Comparison of ENCODE assay signal across 9 mouse cellular contexts in genomic region chr5:120164450-120164849, GRCm38 (mm10). TPM values are rescaled to one million over a fixed set of nuclear protein-coding genes. Genes with fewer than 3 reads are reported as not detected.
DNase-seq lines count a peak whose midpoint lies in the region; ATAC-seq lines count a peak whose summit lies in the region.
"Had no signal": no experiment of that assay in that cellular context is flagged by ENCODE, and none has a peak within 500 bp of the region (broad histone marks: within the 10 kb centered on the region; RNA-seq: fewer than 3 reads in every experiment).

No protein-coding gene starts in this region.

- no peaks in the 10 kb centered on the region for H3K9me3 ChIP-seq in hindbrain, embryonic 16.5 days (ENCODE audit: control insufficient read depth, low read length)
- no peaks in the 10 kb centered on the region for H3K9me3 ChIP-seq in hindbrain, embryonic 12.5 days (replicated peaks)
- H3K9me3 ChIP-seq: liver, embryonic 13.5 days had no signal

- DNase-seq in adrenal gland, postnatal 36 days: peak; percentile 72 to 82
- DNase-seq in frontal cortex, postnatal 14 days (ENCODE audit: low spot score in 2 of 2): peak; percentile 50 to 61
- peak; percentile 47 to 64 for DNase-seq in layer of hippocampus, postnatal 25 days (ENCODE audit: extremely low spot score in 1 of 2, low spot score in 1 of 2)
- DNase-seq in B cell, adult 2 months: no peak
- DNase-seq in urinary bladder, adult 2 months (ENCODE audit: low spot score): no peak
- DNase-seq: liver, embryonic 13.5 days had no signal

- peaks cover 6% of the 10 kb centered on the region for H3K4me1 ChIP-seq in hindbrain, embryonic 16.5 days (ENCODE audit: control insufficient read depth, insufficient read depth, low read depth, low read length)
- H3K4me1 ChIP-seq in hindbrain, embryonic 12.5 days: no peaks in the 10 kb centered on the region

- peak; percentile 82 for ATAC-seq in hindbrain, embryonic 16.5 days
- ATAC-seq in hindbrain, embryonic 12.5 days (ENCODE audit: low FRiP score): no peak
- no peak for ATAC-seq in inflammation-experienced regulatory T-cells, adult 6 months

- no peaks in the 10 kb centered on the region for H3K36me3 ChIP-seq in hindbrain, embryonic 16.5 days (ENCODE audit: control insufficient read depth, insufficient read depth, low read length)
- no peaks in the 10 kb centered on the region for H3K36me3 ChIP-seq in hindbrain, embryonic 12.5 days

- H3K27me3 ChIP-seq in hindbrain, embryonic 16.5 days (replicated peaks; ENCODE audit: control insufficient read depth, insufficient read depth, low read length): no peaks in the 10 kb centered on the region
- H3K27me3 ChIP-seq in hindbrain, embryonic 12.5 days: no peaks in the 10 kb centered on the region
- H3K27me3 ChIP-seq: liver, embryonic 13.5 days had no signal

- no peak overlapping the region for H3K4me3 ChIP-seq in hindbrain, embryonic 16.5 days (ENCODE audit: low read length)
- no peak overlapping the region for H3K4me3 ChIP-seq in hindbrain, embryonic 12.5 days
- H3K4me3 ChIP-seq: liver, embryonic 13.5 days had no signal

- no peak overlapping the region for H3K4me2 ChIP-seq in hindbrain, embryonic 16.5 days (ENCODE audit: low read length)
- H3K4me2 ChIP-seq in hindbrain, embryonic 12.5 days (replicated peaks): no peak overlapping the region
- H3K4me2 ChIP-seq: liver, embryonic 13.5 days had no signal

- WGBS in hindbrain, embryonic 16.5 days: 51% methylated on average over 11 of the region's 11 CpGs
- 85% methylated on average over 11 of the region's 11 CpGs for WGBS in hindbrain, embryonic 12.5 days

- H3K9ac ChIP-seq in hindbrain, embryonic 16.5 days (ENCODE audit: low read depth, low read length): no peak overlapping the region
- H3K9ac ChIP-seq in hindbrain, embryonic 12.5 days: no peak overlapping the region
- H3K9ac ChIP-seq: liver, embryonic 13.5 days had no signal

- H3K27ac ChIP-seq in hindbrain, embryonic 16.5 days (ENCODE audit: low read depth, low read length): no peak overlapping the region
- no peak overlapping the region for H3K27ac ChIP-seq in hindbrain, embryonic 12.5 days

RNA-seq across cellular contexts. Expression of gene Rbm19, which starts 48.2 kb away (rescaled TPM):
- polyA plus RNA-seq in hindbrain, embryonic 16.5 days (2015; fragmentation: Nextera tagmentation; extraction: Ambion mirVana): 21.4 and 21.9 TPM in 2 replicates
- polyA plus RNA-seq in hindbrain, embryonic 12.5 days (2016; fragmentation: Nextera tagmentation; extraction: Ambion mirVana): 26.3 and 28.2 TPM in 2 replicates
- 10 to 100 TPM; 24.2 to 24.8 TPM for total RNA-seq in adrenal gland, postnatal 36 days (2021)
- total RNA-seq in layer of hippocampus, postnatal 25 days (2021): 10 to 100 TPM; 18.2 to 18.7 TPM
- 10 to 100 TPM; 11.6 to 18.9 (median 11.9) TPM for polyA plus RNA-seq in inflammation-experienced regulatory T-cells, adult 6 months (2017; shearing (Covaris generic))
- 7.0 and 7.7 TPM in 2 replicates for polyA plus RNA-seq in urinary bladder, adult 2 months (2012; rRNA removed)

Comparison
In these comparisons a context has a peak if more than half of its experiments do, and no peak if none do; other contexts are left out.
1. DNase-seq: peak in adrenal gland, postnatal 36 days (2 of 2), frontal cortex, postnatal 14 days (2 of 2) and layer of hippocampus, postnatal 25 days (2 of 2); none in B cell, adult 2 months (0 of 2) and urinary bladder, adult 2 months (single experiment).